Mouse (Mus musculus) erythroblast, embryonic 14.5 days (primary cell): ENCODE measurements around the gene Card10. TPM values are rescaled to one million over a fixed set of nuclear protein-coding genes. Genes with fewer than 3 reads are reported as not detected.

ENCODE experiments used
- H3K27me3 ChIP-seq: 2 replicates; pipeline ENCODE4 v1.6.1; 2012; ENCODE audit warnings: inconsistent platforms; ENCODE audit not compliant: control insufficient read depth
- H3K36me3 ChIP-seq: 2 replicates; pipeline ENCODE4 v1.6.1; 2012; ENCODE audit warnings: mild to moderate bottlenecking, inconsistent platforms; ENCODE audit not compliant: control insufficient read depth
- H3K4me1 ChIP-seq: 2 replicates; pipeline ENCODE4 v1.6.1; 2012; ENCODE audit warnings: inconsistent platforms; ENCODE audit not compliant: control insufficient read depth
- H3K4me3 ChIP-seq: replicated peaks from 2 replicates; pipeline ENCODE3; 2012; ENCODE audit warnings: moderate library complexity, mild to moderate bottlenecking, inconsistent platforms
- H3K9me3 ChIP-seq: 2 replicates; pipeline ENCODE4 v1.6.1; 2012; ENCODE audit warnings: low read length, inconsistent platforms, mixed read lengths; ENCODE audit not compliant: control insufficient read depth
- GATA1 ChIP-seq: IDR thresholded peaks from 2 replicates; pipeline ENCODE4 v1.6.1; 2012; ENCODE audit warnings: low read length, inconsistent platforms, mixed read lengths
- TAL1 ChIP-seq: IDR thresholded peaks from 3 replicates; pipeline ENCODE4 v1.6.1; 2012; ENCODE audit warnings: low read length, inconsistent platforms, mixed read lengths
- polyA plus RNA-seq: library from polyadenylated mRNA; stranded (reverse); fragments of >175 nt; gene quantifications from 2 replicates; pipeline ENCODE4 v1.2.3, GENCODE M21; 2012

Gene Card10
- polyA plus RNA-seq, 1 experiment = 0.02 TPM

- H3K27me3 ChIP-seq = no peaks in the 10 kb centered on the region
- TF ChIP-seq GATA1 (no peak), TAL1 (no peak)
- no peaks in the 10 kb centered on the region for H3K4me1 ChIP-seq
- H3K36me3 ChIP-seq = no peaks in the 10 kb centered on the region
- no peak overlapping the region for H3K4me3 ChIP-seq
- peaks cover 4% of the 10 kb centered on the region for H3K9me3 ChIP-seq
These were observed 46.7 kb downstream of the Card10 start for GRCm38 (mm10) chr15:78755966-78756725.

GRCm38 (mm10) chr15:78755226-78755625, 47.6 kb downstream of the Card10 start:
- H3K4me1 ChIP-seq = no peaks in the 10 kb centered on the region
- TF ChIP-seq TAL1 = no peak
- no peak for TF ChIP-seq GATA1
- H3K27me3 ChIP-seq = no peaks in the 10 kb centered on the region
- H3K4me3 ChIP-seq = no peak overlapping the region
- H3K36me3 ChIP-seq = no peaks in the 10 kb centered on the region
- peaks cover 4% of the 10 kb centered on the region for H3K9me3 ChIP-seq

GRCm38 (mm10) chr15:78754144-78754543, 48.7 kb downstream of the Card10 start:
- Histone ChIP-seq H3K9me3 (peaks cover 4% of the 10 kb centered on the region), H3K27me3 (no peaks in the 10 kb centered on the region), H3K4me1 (no peaks in the 10 kb centered on the region), H3K4me3 (no peak overlapping the region), H3K36me3 (no peaks in the 10 kb centered on the region)
- TF ChIP-seq TAL1 (no peak), GATA1 (no peak)

GRCm38 (mm10) chr15:78752991-78753390, 49.9 kb downstream of the Card10 start:
- no peaks in the 10 kb centered on the region for H3K36me3 ChIP-seq
- no peak for TF ChIP-seq GATA1
- TF ChIP-seq TAL1 = no peak
- no peaks in the 10 kb centered on the region for H3K4me1 ChIP-seq
- no peak overlapping the region for H3K4me3 ChIP-seq
- no peaks in the 10 kb centered on the region for H3K27me3 ChIP-seq
- peaks cover 4% of the 10 kb centered on the region for H3K9me3 ChIP-seq

- no peaks in the 10 kb centered on the region for H3K27me3 ChIP-seq
- H3K36me3 ChIP-seq = no peaks in the 10 kb centered on the region
- no peaks in the 10 kb centered on the region for H3K4me1 ChIP-seq
- no peak overlapping the region for H3K4me3 ChIP-seq
- TF ChIP-seq TAL1 (no peak), GATA1 (no peak)
- H3K9me3 ChIP-seq = peaks cover 4% of the 10 kb centered on the region
These were observed 52.1 kb downstream of the Card10 start for GRCm38 (mm10) chr15:78750608-78751350.

GRCm38 (mm10) chr15:78749855-78750254, 53.0 kb downstream of the Card10 start:
- H3K36me3 ChIP-seq = no peaks in the 10 kb centered on the region
- peaks cover 4% of the 10 kb centered on the region for H3K9me3 ChIP-seq
- no peaks in the 10 kb centered on the region for H3K4me1 ChIP-seq
- H3K4me3 ChIP-seq = no peak overlapping the region
- no peak for TF ChIP-seq TAL1
- no peak for TF ChIP-seq GATA1
- no peaks in the 10 kb centered on the region for H3K27me3 ChIP-seq

- Histone ChIP-seq H3K9me3 (no peaks in the 10 kb centered on the region), H3K4me1 (no peaks in the 10 kb centered on the region), H3K27me3 (no peaks in the 10 kb centered on the region; the same call in 1 of the 2 replicates), H3K4me3 (no peak overlapping the region), H3K36me3 (no peaks in the 10 kb centered on the region)
- TF ChIP-seq TAL1 = no peak
- no peak for TF ChIP-seq GATA1
These were observed 58.6 kb downstream of the Card10 start for GRCm38 (mm10) chr15:78744206-78744605.

GRCm38 (mm10) chr15:78742831-78743230, 60.0 kb downstream of the Card10 start:
- Histone ChIP-seq H3K9me3 (no peaks in the 10 kb centered on the region), H3K36me3 (no peaks in the 10 kb centered on the region), H3K4me1 (no peaks in the 10 kb centered on the region), H3K4me3 (no peak overlapping the region), H3K27me3 (peaks cover 1% of the 10 kb centered on the region; the same call in 1 of the 2 replicates)
- TF ChIP-seq TAL1 (no peak), GATA1 (no peak)

- no peak overlapping the region for H3K4me3 ChIP-seq
- H3K9me3 ChIP-seq = no peaks in the 10 kb centered on the region
- no peaks in the 10 kb centered on the region for H3K4me1 ChIP-seq
- H3K27me3 ChIP-seq = peaks cover 6% of the 10 kb centered on the region
- TF ChIP-seq GATA1 (no peak), TAL1 (no peak)
- no peaks in the 10 kb centered on the region for H3K36me3 ChIP-seq
These were observed 62.2 kb downstream of the Card10 start for GRCm38 (mm10) chr15:78740662-78741061.
